Mouse (Mus musculus) gastrocnemius, postnatal 25 days (tissue): ENCODE data around the gene Krtap5-1. TPM values are rescaled to one million over a fixed set of nuclear protein-coding genes. Genes with fewer than 3 reads are reported as not detected.
"Not testable (repeated sequence)": the region's sequence is repeated elsewhere in the genome, so short reads cannot be mapped to it uniquely, and the experiment has no call there.

ENCODE experiments used
- DNase-seq: peaks from one replicate; pipeline ENCODE4 v3.0.0; 2022
- total RNA-seq, 2 experiments: library from RNA; stranded (reverse); gene quantifications; 1 replicate in 1 of 2; 2 replicates in 1 of 2; pipeline ENCODE4 v1.2.3; 2021

Krtap5-1 gene
- total RNA-seq, 2 experiments from 2014 or later, result not detected

GRCm38 (mm10) chr7:142296108-142296507, 810 bp downstream of the Krtap5-1 start:
- DNase-seq, result not testable (repeated sequence)

GRCm38 (mm10) chr7:142295418-142295817, 1.5 kb downstream of the Krtap5-1 start:
- no peak for DNase-seq

- DNase-seq, result not testable (repeated sequence)
Observed at GRCm38 (mm10) chr7:142293851-142294250, 3.1 kb downstream of the Krtap5-1 start.

GRCm38 (mm10) chr7:142285910-142286612, 10.9 kb downstream of the Krtap5-1 start:
- not testable (repeated sequence) for DNase-seq

DNA sequence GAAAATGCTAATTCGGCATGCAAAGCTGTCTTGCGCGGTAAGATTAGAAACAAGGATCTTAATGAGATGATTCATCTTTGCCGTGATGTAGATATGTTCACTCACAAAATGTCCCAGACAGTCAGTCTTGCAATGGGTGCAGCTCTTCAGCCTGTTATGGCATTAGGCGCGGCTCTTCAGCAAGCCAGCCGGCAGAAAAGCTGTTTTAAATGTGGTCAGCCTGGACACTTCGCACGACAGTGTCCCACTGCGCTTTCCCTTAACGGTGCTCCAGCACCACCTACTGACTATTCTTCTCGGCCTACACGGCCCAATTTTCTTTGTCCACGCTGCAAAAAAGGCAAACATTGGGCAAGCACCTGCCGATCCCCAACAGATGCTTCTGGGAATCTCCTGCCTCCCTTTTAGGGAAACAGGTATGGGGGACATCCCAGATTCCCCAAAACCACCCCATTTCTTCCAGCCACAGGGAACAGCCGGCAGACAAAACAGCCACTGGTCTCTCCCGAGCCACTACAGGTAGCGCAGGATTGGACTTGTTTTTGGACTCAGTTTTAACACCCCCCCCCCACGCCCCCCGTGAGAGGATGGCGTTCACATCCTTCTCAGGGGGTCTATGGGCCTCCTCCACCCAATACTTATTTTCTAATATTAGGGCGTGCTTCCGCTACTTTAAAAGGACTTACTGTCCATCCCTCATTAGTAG, 11.6 kb downstream of the Krtap5-1 start:
- peak; percentile 11 for DNase-seq

DNA sequence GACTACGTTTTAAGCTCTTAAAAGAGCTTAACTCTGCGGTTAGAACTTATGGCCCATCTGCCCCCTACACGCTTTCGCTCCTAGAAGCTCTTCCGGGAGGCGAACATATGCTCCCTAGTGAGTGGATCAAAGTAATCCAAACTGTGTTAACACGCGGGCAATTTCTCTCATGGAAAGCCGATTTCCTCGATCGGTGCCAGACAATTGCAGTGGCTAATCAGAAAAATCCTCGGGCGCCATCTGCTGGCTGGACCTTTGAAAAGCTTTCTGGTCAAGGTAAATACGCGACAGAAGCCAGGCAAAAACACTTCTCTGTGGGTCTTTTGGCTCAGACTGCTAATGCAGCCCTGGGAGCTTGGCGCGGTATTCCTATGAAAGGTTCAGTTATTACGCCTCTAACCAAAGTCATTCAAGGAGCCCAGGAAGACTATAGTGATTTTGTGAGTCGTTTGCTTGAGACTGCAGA, 12.3 kb downstream of the Krtap5-1 start:
- peak; percentile 69 for DNase-seq

GRCm38 (mm10) chr7:142284023-142284591, 12.8 kb downstream of the Krtap5-1 start:
- peak; percentile 35 for DNase-seq

DNA sequence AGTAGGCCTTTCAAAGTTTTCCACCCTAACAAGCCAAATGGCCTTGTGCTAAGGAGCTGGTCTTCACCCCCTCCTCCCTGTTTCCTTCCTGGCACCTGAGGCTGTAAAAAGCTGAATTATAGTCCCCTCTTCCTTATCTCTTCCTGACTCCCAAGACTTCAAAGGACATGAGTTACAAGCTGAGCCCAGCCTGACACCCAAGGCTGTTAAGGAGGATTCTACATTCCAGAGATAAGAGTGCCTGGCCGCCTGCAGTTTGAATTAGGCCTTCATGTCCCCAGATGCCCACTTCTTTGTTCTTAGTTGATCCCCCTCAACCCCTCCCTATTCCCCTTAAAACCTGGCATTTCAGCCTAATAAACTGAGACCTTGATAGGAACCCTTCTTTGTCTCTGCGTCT, 14.1 kb downstream of the Krtap5-1 start:
- DNase-seq, result not testable (repeated sequence)

GRCm38 (mm10) chr7:142279291-142279690, 17.6 kb downstream of the Krtap5-1 start:
- DNase-seq, result not testable (repeated sequence)

GRCm38 (mm10) chr7:142278183-142278582, 18.7 kb downstream of the Krtap5-1 start:
- not testable (repeated sequence) for DNase-seq

- DNase-seq, result not testable (repeated sequence)
Observed at GRCm38 (mm10) chr7:142274263-142274662, 22.7 kb downstream of the Krtap5-1 start, which contains the start of gene Gm4559. Gm4559 (minus strand) TSS chr7:142274363.

DNA sequence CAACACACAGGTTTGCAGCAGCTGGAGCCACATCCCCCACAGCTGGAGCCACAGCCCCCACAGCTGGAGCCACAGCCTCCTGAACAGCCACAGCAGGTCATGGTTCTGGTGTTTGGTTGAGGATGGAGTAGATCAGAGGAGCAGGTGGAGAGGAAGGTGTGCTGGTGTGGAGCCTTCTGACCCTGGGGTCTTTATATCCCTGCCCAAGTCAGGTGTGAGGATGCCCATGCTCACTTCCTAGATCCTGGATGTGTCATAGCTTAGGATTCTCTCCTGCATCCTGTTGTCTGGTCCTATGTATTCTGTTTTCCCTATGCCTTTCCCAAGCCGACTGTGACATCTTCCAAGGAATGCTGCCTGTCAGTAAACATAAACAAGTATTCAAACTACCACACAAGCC, 38.7 kb downstream of the Krtap5-1 start, which contains the start of gene Gm2431:
Gene Gm2431 (minus strand): TSS at position 101 of the 400 bp plus-strand sequence.
- DNase-seq, result not testable (repeated sequence)

DNA sequence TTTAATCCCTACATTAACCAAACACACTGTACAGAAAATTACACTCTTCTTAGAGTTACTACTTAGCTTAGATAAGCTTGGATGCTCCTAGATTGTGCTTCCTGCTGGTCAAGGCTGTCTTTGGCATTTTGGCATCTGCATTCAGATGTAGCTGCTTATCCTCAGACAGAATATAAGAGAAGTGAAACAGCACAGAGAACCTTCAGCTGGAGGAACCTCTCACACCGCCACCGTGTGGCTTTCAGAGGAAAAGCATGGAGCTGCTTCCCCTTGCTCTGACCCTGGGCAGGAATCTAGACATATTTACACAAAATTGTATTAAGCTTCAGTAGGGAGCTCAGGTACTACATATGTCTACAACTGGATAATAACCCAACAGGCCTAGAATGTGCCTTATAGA, 41.4 kb downstream of the Krtap5-1 start:
- DNase-seq, result no peak

- DNase-seq, result no peak
Observed at GRCm38 (mm10) chr7:142249824-142250223, 47.1 kb downstream of the Krtap5-1 start.

Other genes starting within 250 kb of the Krtap5-1 start
- 10 to 100 TPM; 37.8 to 42.9 TPM for gene Mob2, start 236.1 kb downstream of the Krtap5-1 start, total RNA-seq
- gene Dusp8, start 201.3 kb downstream of the Krtap5-1 start, total RNA-seq, result 10 to 100 TPM; 16.8 to 46.3 TPM
- gene Gm45618, start 176.4 kb downstream of the Krtap5-1 start, total RNA-seq, result not detected
- not detected for gene Gm39115, start 161.1 kb downstream of the Krtap5-1 start, total RNA-seq
- not detected for gene Gm45337, start 152.5 kb downstream of the Krtap5-1 start, total RNA-seq
- gene Gm29735, start 140.0 kb downstream of the Krtap5-1 start, total RNA-seq, result not detected
- not detected for gene Gm4553, start 131.4 kb downstream of the Krtap5-1 start, total RNA-seq
- not detected for gene Krtap5-2, start 121.1 kb downstream of the Krtap5-1 start, total RNA-seq
- not detected for gene Gm10153, start 106.7 kb downstream of the Krtap5-1 start, total RNA-seq
- gene Krtap5-3, start 95.8 kb downstream of the Krtap5-1 start, total RNA-seq, result not detected
- not detected for gene Gm7579, start 85.3 kb downstream of the Krtap5-1 start, total RNA-seq
- not detected for gene Krtap5-5, start 67.1 kb downstream of the Krtap5-1 start, total RNA-seq
- not detected for gene Gm40460, start 56.0 kb downstream of the Krtap5-1 start, total RNA-seq
- not detected for gene Gm2431, start 38.8 kb downstream of the Krtap5-1 start, total RNA-seq
- not detected for gene Gm4559, start 22.8 kb downstream of the Krtap5-1 start, total RNA-seq
- not detected for gene Krtap5-4, start 6.4 kb upstream of the Krtap5-1 start, total RNA-seq
- gene Ifitm10, start 76.6 kb upstream of the Krtap5-1 start, total RNA-seq, result 1 to 10 TPM; 3.3 to 4.2 TPM
- gene Gm49369, start 85.5 kb upstream of the Krtap5-1 start, total RNA-seq, result 1 to 10 TPM; 4.0 to 5.6 TPM
- gene Ctsd, start 90.9 kb upstream of the Krtap5-1 start, total RNA-seq, result 100 to 1,000 TPM; 317 to 434 TPM
- not detected for gene Syt8, start 137.7 kb upstream of the Krtap5-1 start, total RNA-seq
- over 10,000 TPM; 16,193 to 17,938 TPM for gene Tnni2, start 144.7 kb upstream of the Krtap5-1 start, total RNA-seq
- gene Lsp1, start 163.7 kb upstream of the Krtap5-1 start, total RNA-seq, result 10 to 100 TPM; 43.2 to 60.3 TPM
- gene Tnnt3, start 201.7 kb upstream of the Krtap5-1 start, total RNA-seq, result over 10,000 TPM; 28,170 to 31,317 TPM
- 10 to 100 TPM in 1 of 2 experiments, 1 to 10 TPM in 1; 8.6 to 18.3 TPM for gene Mrpl23, start 235.6 kb upstream of the Krtap5-1 start, total RNA-seq